Mouse (Mus musculus) skeletal muscle tissue, adult 2 months (tissue): ENCODE measurements at regions not wholly inside any gene's neighbourhood (a gene's known extent, or its start where the extent isn't known, plus 50 kb on each side); places are given as distances from the start of the nearest gene placed in this dataset.

Experiments
- DNase-seq: peaks from one replicate; pipeline ENCODE4 v3.0.0-alpha.2; 2012; ENCODE audit warnings: low read depth, low spot score

- peak; percentile 30 for DNase-seq
Observed at GRCm38 (mm10) chr8:128113116-128113515, 245.3 kb upstream of the Nrp1 start.

- no peak for DNase-seq
Observed at GRCm38 (mm10) chr8:128141290-128141966, 217.0 kb upstream of the Nrp1 start.

GRCm38 (mm10) chr8:128148351-128148942 is 210.0 kb upstream of the Nrp1 start:
- DNase-seq: no peak

- DNase-seq: no peak
Observed at GRCm38 (mm10) chr8:128155604-128156003, 202.8 kb upstream of the Nrp1 start.

GRCm38 (mm10) chr8:128156221-128156620 is 202.2 kb upstream of the Nrp1 start:
- no peak for DNase-seq

GRCm38 (mm10) chr8:128162857-128163256 is 195.5 kb upstream of the Nrp1 start:
- no peak for DNase-seq

- DNase-seq: no peak
Observed at GRCm38 (mm10) chr8:128164976-128165375, 193.4 kb upstream of the Nrp1 start.

- DNase-seq: no peak
Observed at GRCm38 (mm10) chr8:128165591-128165990, 192.8 kb upstream of the Nrp1 start.

GRCm38 (mm10) chr8:128166097-128166496 is 192.3 kb upstream of the Nrp1 start:
- peak; percentile 10 for DNase-seq

- DNase-seq: no peak
Observed at GRCm38 (mm10) chr8:128168819-128169218, 189.6 kb upstream of the Nrp1 start.

- DNase-seq: no peak
Observed at GRCm38 (mm10) chr8:128171116-128171515, 187.3 kb upstream of the Nrp1 start.

- DNase-seq: no peak
Observed at GRCm38 (mm10) chr8:128180214-128180613, 178.2 kb upstream of the Nrp1 start.

GRCm38 (mm10) chr8:128183081-128183480 is 175.3 kb upstream of the Nrp1 start:
- DNase-seq: no peak

GRCm38 (mm10) chr8:128188321-128188720 is 170.1 kb upstream of the Nrp1 start:
- DNase-seq: no peak

GRCm38 (mm10) chr8:128193293-128193887 is 165.0 kb upstream of the Nrp1 start:
- no peak for DNase-seq

- no peak for DNase-seq
Observed at GRCm38 (mm10) chr8:128200815-128201214, 157.6 kb upstream of the Nrp1 start.

GRCm38 (mm10) chr8:128201635-128202034 is 156.8 kb upstream of the Nrp1 start:
- no peak for DNase-seq

- no peak for DNase-seq
Observed at GRCm38 (mm10) chr8:128202158-128202886, 156.1 kb upstream of the Nrp1 start.

- DNase-seq: no peak
Observed at GRCm38 (mm10) chr8:128204803-128205202, 153.6 kb upstream of the Nrp1 start.

GRCm38 (mm10) chr8:128207138-128207537 is 151.3 kb upstream of the Nrp1 start:
- no peak for DNase-seq

- no peak for DNase-seq
Observed at GRCm38 (mm10) chr8:128210761-128211160, 147.6 kb upstream of the Nrp1 start.

GRCm38 (mm10) chr8:128212223-128212622 is 146.2 kb upstream of the Nrp1 start:
- no peak for DNase-seq
